Mouse (Mus musculus) liver, embryonic 11.5 days (tissue): Measurements from ENCODE around the gene Zbtb12. TPM values are rescaled to one million over a fixed set of nuclear protein-coding genes. Genes with fewer than 3 reads are reported as not detected.
"Not testable (repeated sequence)": the region's sequence is repeated elsewhere in the genome, so short reads cannot be mapped to it uniquely, and the experiment has no call there.

Experiments
- ATAC-seq: fragments of 200-750 bp; cut with Nextera tagmentation; replicated peaks from 2 replicates; pipeline ENCODE4 v1.8.0; 2017; ENCODE audit warnings: moderate number of reproducible peaks, mild to moderate bottlenecking, moderate TSS enrichment, moderate library complexity; ENCODE audit not compliant: low FRiP score
- DNase-seq: peaks from one replicate; pipeline ENCODE4 v3.0.0-alpha.2; 2017; ENCODE audit warnings: low spot score
- H3K27ac ChIP-seq: fragments of 300-500 bp; sonication (generic); 2 replicates; pipeline ENCODE4 v1.5.1; 2014; ENCODE audit warnings: mild to moderate bottlenecking, low read depth, low read length, control low read depth
- H3K27me3 ChIP-seq: fragments of 300-500 bp; sonication (generic); replicated peaks from 2 replicates; pipeline ENCODE4 v1.6.1; 2014; ENCODE audit warnings: low read length, mixed read lengths; ENCODE audit not compliant: control insufficient read depth, insufficient read depth
- H3K36me3 ChIP-seq: fragments of 300-500 bp; sonication (generic); 2 replicates; pipeline ENCODE4 v1.6.1; 2014; ENCODE audit warnings: mild to moderate bottlenecking, low read length, moderate library complexity, mixed read lengths; ENCODE audit not compliant: control insufficient read depth, insufficient read depth
- H3K4me1 ChIP-seq: fragments of 300-500 bp; sonication (generic); replicated peaks from 2 replicates; pipeline ENCODE4 v1.6.1; 2014; ENCODE audit warnings: low read length, mixed read lengths; ENCODE audit not compliant: control insufficient read depth, insufficient read depth
- H3K4me2 ChIP-seq: fragments of 300-500 bp; sonication (generic); 2 replicates; pipeline ENCODE4 v1.6.1; 2014; ENCODE audit warnings: mild to moderate bottlenecking, control low read depth, moderate library complexity
- H3K4me3 ChIP-seq: fragments of 300-500 bp; sonication (generic); 2 replicates; pipeline ENCODE4 v1.5.1; 2014; ENCODE audit warnings: low read depth, low read length, control low read depth
- H3K9ac ChIP-seq: fragments of 300-500 bp; sonication (generic); 2 replicates; pipeline ENCODE4 v1.6.1; 2014; ENCODE audit warnings: low read depth, low read length, control low read depth
- H3K9me3 ChIP-seq: fragments of 300-500 bp; sonication (generic); 2 replicates; pipeline ENCODE4 v1.6.1; 2016; ENCODE audit warnings: low read length, inconsistent platforms, mixed read lengths; ENCODE audit not compliant: control insufficient read depth
- WGBS: fragments of 180-500 bp; shearing (Covaris S2); extraction: QIAGEN DNeasy Blood & Tissue Kit; methylation state at CpG from one replicate; pipeline ENCODE4 v1.1.7; 2014; 5-methylcytosine and 5-hydroxymethylcytosine counted together
- polyA plus RNA-seq: library from polyadenylated mRNA; unstranded; fragments of >200 nt; fragmentation: Nextera tagmentation; extraction: Ambion mirVana; gene quantifications from 2 replicates; pipeline ENCODE4 v1.2.1, GENCODE M21; 2014

Zbtb12 gene
- polyA plus RNA-seq, 1 experiment from 2014 or later, result 0.86 TPM

DNA sequence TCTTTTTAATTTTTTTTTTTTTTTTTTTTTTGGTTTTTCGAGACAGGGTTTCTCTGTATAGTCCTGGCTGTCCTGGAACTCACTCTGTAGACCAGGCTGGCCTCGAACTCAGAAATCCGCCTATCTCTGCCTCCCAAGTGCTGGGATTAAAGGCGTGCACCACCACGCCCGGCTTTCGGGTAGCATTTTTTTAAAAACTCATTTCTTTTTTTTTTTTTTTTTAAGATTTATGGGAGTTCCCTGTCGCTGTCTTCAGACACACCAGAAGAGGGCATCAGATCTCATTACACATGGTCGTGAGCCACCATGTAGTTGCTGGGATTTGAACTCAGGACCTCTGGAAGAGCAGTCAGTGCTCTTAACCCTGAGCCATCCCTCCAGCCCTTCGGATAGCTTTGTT, 22.7 kb downstream of the Zbtb12 start:
- not testable (repeated sequence) for H3K4me2 ChIP-seq, H3K9ac ChIP-seq, H3K4me3 ChIP-seq, H3K4me1 ChIP-seq, H3K27ac ChIP-seq, H3K27me3 ChIP-seq, H3K9me3 ChIP-seq, ATAC-seq, DNase-seq
- peaks cover 29% of the 10 kb centered on the region for H3K36me3 ChIP-seq
- WGBS, result 91% methylated on average over 9 of the region's 10 CpGs

DNA sequence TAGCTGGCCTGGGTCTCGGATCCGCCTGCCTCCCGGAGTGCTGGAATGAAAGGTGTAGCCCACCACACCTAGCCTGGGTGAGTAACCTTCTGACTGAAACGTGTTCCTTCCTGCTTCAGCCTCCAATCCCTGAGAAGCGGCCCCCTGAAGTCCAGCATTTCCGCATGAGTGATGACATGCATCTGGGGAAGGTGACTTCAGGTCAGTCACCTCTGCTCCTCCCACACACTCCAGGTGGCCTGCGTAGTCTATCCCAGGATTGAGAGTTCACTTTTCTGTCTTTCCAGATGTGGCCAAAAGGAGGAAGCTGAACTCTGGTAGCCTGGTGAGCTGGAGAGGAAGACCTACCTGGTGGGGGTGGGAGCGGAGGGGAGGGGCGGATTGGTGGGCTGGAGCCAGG, 23.6 kb downstream of the Zbtb12 start:
- ATAC-seq (no peak), DNase-seq (no peak)
- Histone ChIP-seq H3K4me3 (no peak overlapping the region), H3K9ac (no peak overlapping the region), H3K4me2 (no peak overlapping the region), H3K9me3 (no peaks in the 10 kb centered on the region), H3K27ac (no peak overlapping the region), H3K36me3 (peaks cover 38% of the 10 kb centered on the region), H3K4me1 (peaks cover under 1% of the 10 kb centered on the region; the same call in 1 of the 2 replicates), H3K27me3 (no peaks in the 10 kb centered on the region)
- whole genome bisulfite sequencing, result 81% methylated on average over 9 of the region's 9 CpGs

DNA sequence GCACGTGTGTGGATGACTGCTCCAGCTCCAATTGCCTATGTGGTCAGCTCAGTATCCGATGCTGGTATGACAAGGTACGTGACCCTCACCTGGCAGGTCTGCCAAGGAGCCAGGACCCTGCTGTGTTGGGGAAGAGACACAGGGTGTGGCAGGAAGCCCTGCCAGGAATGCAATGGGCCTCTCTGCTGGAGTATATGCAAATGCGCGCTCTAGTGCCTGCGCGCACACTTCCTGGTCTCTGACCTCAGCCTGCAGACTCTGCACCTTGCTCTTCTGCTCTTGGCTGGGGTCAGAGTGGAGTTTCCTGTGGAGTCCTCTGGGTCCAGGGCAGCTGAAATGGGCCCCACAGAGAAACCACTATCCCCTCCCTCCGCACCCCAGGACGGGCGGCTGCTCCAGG, 31.7 kb downstream of the Zbtb12 start:
- Histone ChIP-seq H3K4me1 (peaks cover 10% of the 10 kb centered on the region), H3K9ac (no peak overlapping the region), H3K36me3 (peaks cover 70% of the 10 kb centered on the region), H3K4me2 (no peak overlapping the region), H3K27ac (no peak overlapping the region; the same call in 1 of the 2 replicates), H3K27me3 (no peaks in the 10 kb centered on the region), H3K9me3 (no peaks in the 10 kb centered on the region), H3K4me3 (no peak overlapping the region)
- DNase-seq (no peak), ATAC-seq (no peak)
- 87% methylated on average over 10 of the region's 10 CpGs for WGBS

DNA sequence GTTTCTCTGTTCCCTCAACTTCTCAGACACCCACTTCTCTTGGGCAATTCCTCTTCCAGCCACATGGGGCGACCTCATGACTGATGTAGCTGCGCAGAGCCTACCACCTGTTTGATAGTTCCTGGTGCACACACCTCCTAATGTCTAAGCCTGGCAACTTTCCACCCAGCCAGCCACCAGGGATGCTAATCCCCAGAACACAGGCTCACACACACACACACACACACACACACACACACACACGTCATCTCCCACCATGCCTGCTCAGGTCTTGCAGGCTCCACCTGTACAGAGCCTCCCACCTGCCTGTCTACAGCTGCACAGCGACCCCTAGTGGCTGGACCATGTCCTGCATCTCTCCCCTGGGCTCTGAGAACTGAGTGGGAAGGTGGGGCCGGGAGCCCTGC, 32.7 kb downstream of the Zbtb12 start:
- Histone ChIP-seq H3K4me3 (no peak overlapping the region), H3K36me3 (peaks cover 61% of the 10 kb centered on the region), H3K27me3 (no peaks in the 10 kb centered on the region), H3K9me3 (no peaks in the 10 kb centered on the region), H3K27ac (no peak overlapping the region), H3K4me1 (peaks cover 10% of the 10 kb centered on the region), H3K4me2 (no peak overlapping the region), H3K9ac (no peak overlapping the region)
- 49% methylated on average over 5 of the region's 5 CpGs for WGBS
- DNase-seq (peak; percentile 81), ATAC-seq (peak; percentile 61)

DNA sequence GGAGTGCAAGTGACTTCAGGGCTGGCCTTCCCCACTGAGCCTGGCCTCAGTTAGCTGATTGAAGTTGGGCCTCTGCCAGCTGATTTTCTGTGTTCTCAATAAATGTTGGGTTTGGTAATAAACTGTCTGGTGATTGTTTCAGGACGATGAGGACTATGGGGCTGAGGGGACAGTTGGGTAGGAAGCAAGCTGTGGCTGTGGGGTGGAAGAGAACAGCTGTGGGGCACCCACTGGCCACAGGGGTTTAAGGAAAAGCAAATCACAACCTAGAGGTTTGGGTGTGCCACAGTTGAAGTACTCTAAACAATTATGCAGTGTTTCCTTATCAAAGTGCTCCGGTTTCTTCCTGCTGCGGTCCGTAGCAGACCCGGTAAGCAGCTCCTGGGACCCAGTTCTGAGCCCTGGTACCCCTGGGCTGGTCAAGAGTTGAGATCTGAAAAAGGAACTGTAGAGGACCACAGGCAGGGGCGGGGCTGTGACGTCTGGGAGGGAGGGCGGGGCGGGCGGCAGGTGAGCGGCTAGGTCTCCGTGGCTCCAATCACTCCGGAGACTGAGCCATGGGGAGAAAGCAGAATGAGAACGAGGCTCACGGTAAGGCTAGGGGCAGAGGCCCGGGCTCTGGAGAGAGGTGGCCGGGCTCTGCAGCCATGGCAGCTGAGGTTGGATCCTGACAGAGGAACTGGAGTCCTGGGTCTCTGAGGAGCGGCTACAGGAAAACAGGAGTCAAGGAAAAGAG, 34.8 kb downstream of the Zbtb12 start, which contains the start of gene Slc44a4:
Gene Slc44a4, plus strand, starts transcription at position 537 of the 736 bp plus-strand sequence.
- Histone ChIP-seq H3K27me3 (no peaks in the 10 kb centered on the region), H3K9ac (no peak within 1 kb of the TSS), H3K36me3 (peaks cover 40% of the 10 kb centered on the region), H3K4me3 (peak within 1 kb of the TSS; percentile 4; the same call in 1 of the 2 replicates), H3K4me1 (peaks cover 10% of the 10 kb centered on the region), H3K9me3 (no peaks in the 10 kb centered on the region), H3K27ac (peak within 1 kb of the TSS; percentile 45), H3K4me2 (peak within 1 kb of the TSS; percentile 28; the same call in 1 of the 2 replicates)
- ATAC-seq (no peak), DNase-seq (no peak)
- WGBS, result 45% methylated on average over 18 of the region's 18 CpGs

DNA sequence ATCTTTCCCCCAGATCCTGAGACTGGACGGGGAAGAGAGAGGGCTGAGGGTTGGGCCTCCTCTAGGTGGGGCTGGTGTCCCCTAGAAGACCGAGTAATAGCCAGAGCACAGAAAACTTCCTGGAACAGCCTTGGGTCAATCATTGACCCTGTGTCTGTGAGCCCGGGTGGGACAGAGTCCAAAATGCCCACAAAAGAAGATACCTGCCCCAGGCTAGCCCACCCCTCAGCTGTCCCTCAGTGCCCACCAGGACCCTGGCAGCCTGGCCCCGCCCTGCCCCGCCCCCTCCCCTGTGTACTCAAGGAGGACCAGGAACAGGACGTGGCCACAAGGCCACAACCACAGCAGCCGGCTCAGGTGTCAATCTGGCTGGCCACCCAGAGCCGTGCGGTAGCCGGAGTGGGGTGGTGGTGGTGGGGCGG, 36.1 kb downstream of the Zbtb12 start:
- DNase-seq (peak; percentile 55), ATAC-seq (no peak; the same call in 1 of the 2 replicates)
- Histone ChIP-seq H3K36me3 (peaks cover 34% of the 10 kb centered on the region), H3K4me3 (no peak overlapping the region), H3K4me2 (peak overlapping the region; percentile 28; the same call in 1 of the 2 replicates), H3K9ac (0 out of 2 replicates have a peak overlapping the region, but pooled peaks have one; percentile 4), H3K9me3 (no peaks in the 10 kb centered on the region), H3K27me3 (no peaks in the 10 kb centered on the region), H3K4me1 (peaks cover 10% of the 10 kb centered on the region), H3K27ac (peak overlapping the region; percentile 45)
- WGBS, result 13% methylated on average over 11 of the region's 11 CpGs

DNA sequence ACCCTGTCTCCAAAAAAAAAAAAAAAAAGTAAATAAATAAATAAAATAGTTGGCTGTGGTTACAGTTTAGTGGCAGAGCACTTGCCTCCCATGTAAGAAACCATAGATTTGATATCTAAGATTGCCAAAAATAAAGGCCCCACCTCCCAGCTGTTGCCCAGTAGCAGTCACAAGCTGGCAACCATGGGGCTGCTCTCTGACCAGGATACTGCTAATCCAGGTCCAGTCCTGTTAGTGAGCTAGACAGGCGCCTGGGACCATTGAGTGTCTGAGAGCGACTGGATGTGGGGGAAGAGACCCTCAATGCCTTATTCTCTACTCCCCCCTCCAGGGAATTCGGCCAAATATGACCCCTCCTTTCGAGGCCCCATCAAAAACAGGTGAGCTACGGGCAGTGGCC, 37.0 kb downstream of the Zbtb12 start:
- peaks cover 10% of the 10 kb centered on the region for H3K4me1 ChIP-seq
- H3K4me2 ChIP-seq, result no peak overlapping the region
- no peak overlapping the region for H3K9ac ChIP-seq
- H3K9me3 ChIP-seq, result no peaks in the 10 kb centered on the region
- H3K4me3 ChIP-seq, result no peak overlapping the region
- no peak for ATAC-seq
- no peak overlapping the region for H3K27ac ChIP-seq
- H3K27me3 ChIP-seq, result no peaks in the 10 kb centered on the region
- peaks cover 25% of the 10 kb centered on the region for H3K36me3 ChIP-seq
- WGBS, result 80% methylated on average over 5 of the region's 5 CpGs
- DNase-seq, result no peak

DNA sequence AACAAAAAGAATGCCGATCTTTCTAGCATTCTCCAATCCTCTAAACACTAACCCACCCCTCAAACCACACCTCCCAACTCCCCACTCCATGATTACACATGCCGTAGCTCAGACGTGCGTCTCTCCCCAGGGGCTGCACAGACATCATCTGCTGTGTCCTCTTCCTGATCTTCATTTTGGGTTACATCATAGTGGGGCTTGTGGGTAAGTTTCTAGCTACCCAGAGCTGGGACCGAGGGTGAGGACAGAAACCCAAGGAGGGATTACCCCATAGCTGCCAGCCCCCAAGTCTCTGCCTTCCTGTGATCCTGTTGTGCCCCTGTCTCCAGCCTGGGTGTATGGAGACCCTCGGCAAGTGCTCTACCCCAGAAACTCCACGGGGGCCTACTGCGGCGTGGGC, 37.9 kb downstream of the Zbtb12 start:
- Histone ChIP-seq H3K4me1 (peaks cover 10% of the 10 kb centered on the region), H3K36me3 (peaks cover 16% of the 10 kb centered on the region), H3K27ac (no peak overlapping the region), H3K4me3 (no peak overlapping the region), H3K27me3 (no peaks in the 10 kb centered on the region), H3K9me3 (no peaks in the 10 kb centered on the region), H3K4me2 (no peak overlapping the region), H3K9ac (no peak overlapping the region)
- DNase-seq (no peak), ATAC-seq (no peak)
- 70% methylated on average over 9 of the region's 9 CpGs for WGBS

DNA sequence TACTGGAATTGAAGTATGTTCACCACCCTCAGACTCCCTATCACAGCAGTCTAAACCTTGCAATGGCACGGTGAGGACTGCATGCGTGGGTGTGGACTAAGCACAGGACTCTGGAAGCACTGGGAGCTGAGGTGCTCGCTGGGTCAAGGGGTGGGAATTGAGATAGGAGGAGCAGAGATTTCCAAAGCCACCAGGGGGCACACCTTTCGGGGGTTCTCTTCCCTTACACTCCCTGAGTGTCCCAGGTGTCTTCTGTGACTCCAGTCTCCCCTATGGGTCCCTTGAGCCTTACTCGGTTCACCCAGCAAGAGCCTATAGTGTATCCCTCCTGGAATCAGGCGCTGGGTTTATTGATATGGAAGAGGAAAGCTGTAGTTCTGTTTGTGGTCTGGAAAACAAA, 43.7 kb downstream of the Zbtb12 start:
- Histone ChIP-seq H3K4me2 (no peak overlapping the region), H3K4me3 (no peak overlapping the region), H3K27me3 (no peaks in the 10 kb centered on the region), H3K36me3 (no peaks in the 10 kb centered on the region), H3K27ac (no peak overlapping the region), H3K9ac (no peak overlapping the region), H3K4me1 (no peaks in the 10 kb centered on the region), H3K9me3 (no peaks in the 10 kb centered on the region)
- DNase-seq, result no peak
- ATAC-seq, result no peak
- 42% methylated on average over 6 of the region's 6 CpGs for WGBS
